Mouse (Mus musculus): ENCODE results near the gene Ptafr. TPM values are rescaled to one million over a fixed set of nuclear protein-coding genes. Genes with fewer than 3 reads are reported as not detected.

The Ptafr gene
- polyA plus RNA-seq, 2 experiments = 0.36 to 1.3 TPM

GRCm38 (mm10) chr4:132617873-132618272 is 54.0 kb downstream of the Ptafr start:
- Histone ChIP-seq H3K36me3 (ENCODE audit: control insufficient read depth, insufficient read depth, low read length) (no peaks in the 10 kb centered on the region), H3K27ac (replicated peaks; ENCODE audit: low read depth, low read length) (no peak overlapping the region), H3K4me1 (ENCODE audit: control insufficient read depth, insufficient read depth, low read length) (no peaks in the 10 kb centered on the region), H3K27me3 (ENCODE audit: control insufficient read depth, insufficient read depth, low read length) (no peaks in the 10 kb centered on the region), H3K4me2 (replicated peaks; ENCODE audit: low read depth, low read length, severe bottlenecking) (no peak overlapping the region), H3K4me3 (replicated peaks; ENCODE audit: low read length) (no peak overlapping the region), H3K9ac (ENCODE audit: low read depth, low read length, severe bottlenecking) (no peak overlapping the region), H3K9me3 (ENCODE audit: control insufficient read depth, low read length) (no peaks in the 10 kb centered on the region)
- no peak for TF ChIP-seq POLR2A (IDR thresholded peaks at IDR 0.05; ENCODE audit: borderline replicate concordance, extremely low read depth, insufficient read depth, insufficient read length)
- WGBS = 91% methylated on average over 6 of the region's 6 CpGs
- no peak for ATAC-seq (ENCODE audit: low FRiP score, low read depth)
- DNase-seq (ENCODE audit: low spot score) = no peak

GRCm38 (mm10) chr4:132618850-132619375 is 55.0 kb downstream of the Ptafr start:
- no peaks in the 10 kb centered on the region for H3K4me1 ChIP-seq (ENCODE audit: control insufficient read depth, insufficient read depth, low read length)
- WGBS = 89% methylated on average over 10 of the region's 10 CpGs
- no peak for DNase-seq (ENCODE audit: low spot score)
- H3K9me3 ChIP-seq (ENCODE audit: control insufficient read depth, low read length) = no peaks in the 10 kb centered on the region
- H3K36me3 ChIP-seq (ENCODE audit: control insufficient read depth, insufficient read depth, low read length) = no peaks in the 10 kb centered on the region
- H3K27ac ChIP-seq (replicated peaks; ENCODE audit: low read depth, low read length) = no peak overlapping the region
- no peaks in the 10 kb centered on the region for H3K27me3 ChIP-seq (ENCODE audit: control insufficient read depth, insufficient read depth, low read length)
- ATAC-seq (ENCODE audit: low FRiP score, low read depth) = no peak
- TF ChIP-seq POLR2A (IDR thresholded peaks at IDR 0.05; ENCODE audit: borderline replicate concordance, extremely low read depth, insufficient read depth, insufficient read length) = no peak
- no peak overlapping the region for H3K4me2 ChIP-seq (replicated peaks; ENCODE audit: low read depth, low read length, severe bottlenecking)
- H3K9ac ChIP-seq (ENCODE audit: low read depth, low read length, severe bottlenecking) = no peak overlapping the region
- no peak overlapping the region for H3K4me3 ChIP-seq (replicated peaks; ENCODE audit: low read length)

- no peaks in the 10 kb centered on the region for H3K9me3 ChIP-seq (ENCODE audit: control insufficient read depth, low read length)
- WGBS = 89% methylated on average over 4 of the region's 4 CpGs
- DNase-seq (ENCODE audit: low spot score) = no peak
Observed at GRCm38 (mm10) chr4:132620134-132620533, 56.3 kb downstream of the Ptafr start.

GRCm38 (mm10) chr4:132621287-132622068 is 57.6 kb downstream of the Ptafr start:
- ATAC-seq (ENCODE audit: low FRiP score, low read depth) = no peak
- Histone ChIP-seq H3K4me1 (ENCODE audit: control insufficient read depth, insufficient read depth, low read length) (no peaks in the 10 kb centered on the region), H3K27ac (replicated peaks; ENCODE audit: low read depth, low read length) (no peak overlapping the region), H3K36me3 (ENCODE audit: control insufficient read depth, insufficient read depth, low read length) (no peaks in the 10 kb centered on the region), H3K4me2 (replicated peaks; ENCODE audit: low read depth, low read length, severe bottlenecking) (no peak overlapping the region), H3K4me3 (replicated peaks; ENCODE audit: low read length) (no peak overlapping the region), H3K9me3 (ENCODE audit: control insufficient read depth, low read length) (no peaks in the 10 kb centered on the region), H3K9ac (ENCODE audit: low read depth, low read length, severe bottlenecking) (no peak overlapping the region), H3K27me3 (ENCODE audit: control insufficient read depth, insufficient read depth, low read length) (no peaks in the 10 kb centered on the region)
- 68% methylated on average over 7 of the region's 7 CpGs for WGBS
- no peak for TF ChIP-seq POLR2A (IDR thresholded peaks at IDR 0.05; ENCODE audit: borderline replicate concordance, extremely low read depth, insufficient read depth, insufficient read length)
- no peak for DNase-seq (ENCODE audit: low spot score)

More at GRCm38 (mm10) chr4:132620134-132620533, 56.3 kb downstream of the Ptafr start:
- H3K4me1 ChIP-seq (ENCODE audit: control insufficient read depth, insufficient read depth, low read length) = no peaks in the 10 kb centered on the region
- no peak for TF ChIP-seq POLR2A (IDR thresholded peaks at IDR 0.05; ENCODE audit: borderline replicate concordance, extremely low read depth, insufficient read depth, insufficient read length)
- ATAC-seq (ENCODE audit: low FRiP score, low read depth) = no peak
- H3K4me3 ChIP-seq (replicated peaks; ENCODE audit: low read length) = no peak overlapping the region
- no peaks in the 10 kb centered on the region for H3K27me3 ChIP-seq (ENCODE audit: control insufficient read depth, insufficient read depth, low read length)
- H3K9ac ChIP-seq (ENCODE audit: low read depth, low read length, severe bottlenecking) = no peak overlapping the region
- H3K36me3 ChIP-seq (ENCODE audit: control insufficient read depth, insufficient read depth, low read length) = no peaks in the 10 kb centered on the region
- no peak overlapping the region for H3K4me2 ChIP-seq (replicated peaks; ENCODE audit: low read depth, low read length, severe bottlenecking)
- no peak overlapping the region for H3K27ac ChIP-seq (replicated peaks; ENCODE audit: low read depth, low read length)

DNA sequence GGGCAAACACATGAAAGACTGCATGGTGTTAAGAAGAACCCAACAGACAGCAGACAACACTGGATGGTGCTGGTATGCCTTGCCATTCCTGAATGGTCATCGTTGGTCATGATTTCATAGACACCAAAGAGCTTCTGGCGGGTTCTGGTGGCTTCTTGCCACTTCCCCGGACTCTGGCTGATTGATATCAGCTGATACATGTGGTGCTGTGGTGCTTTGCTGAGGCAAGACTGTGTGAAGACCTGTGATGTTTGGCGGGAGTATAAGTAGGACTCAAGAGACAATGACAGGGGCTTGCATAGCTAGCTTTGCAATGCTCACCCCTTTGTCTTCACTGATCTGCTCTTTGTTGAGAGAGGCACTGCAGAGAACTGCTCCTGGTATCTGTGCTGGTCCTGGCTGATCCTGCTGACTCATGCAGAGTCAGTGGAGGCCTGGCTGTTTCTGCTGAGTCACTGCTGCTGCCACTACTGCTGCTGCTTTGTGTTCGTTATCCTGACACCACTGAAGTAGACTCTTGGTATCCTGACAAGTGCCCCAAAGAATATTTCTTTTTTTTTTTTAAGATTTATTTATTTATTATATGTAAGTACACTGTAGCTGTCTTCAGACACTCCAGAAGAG is 60.3 kb downstream of the Ptafr start:
- no peak for TF ChIP-seq POLR2A (IDR thresholded peaks at IDR 0.05; ENCODE audit: borderline replicate concordance, extremely low read depth, insufficient read depth, insufficient read length)
- Histone ChIP-seq H3K9ac (ENCODE audit: low read depth, low read length, severe bottlenecking) (no peak overlapping the region), H3K4me2 (replicated peaks; ENCODE audit: low read depth, low read length, severe bottlenecking) (no peak overlapping the region), H3K27me3 (ENCODE audit: control insufficient read depth, insufficient read depth, low read length) (no peaks in the 10 kb centered on the region), H3K9me3 (ENCODE audit: control insufficient read depth, low read length) (no peaks in the 10 kb centered on the region), H3K27ac (replicated peaks; ENCODE audit: low read depth, low read length) (no peak overlapping the region), H3K4me1 (ENCODE audit: control insufficient read depth, insufficient read depth, low read length) (no peaks in the 10 kb centered on the region), H3K4me3 (replicated peaks; ENCODE audit: low read length) (no peak overlapping the region), H3K36me3 (ENCODE audit: control insufficient read depth, insufficient read depth, low read length) (no peaks in the 10 kb centered on the region)
- no peak for DNase-seq (ENCODE audit: low spot score)
- no peak for ATAC-seq (ENCODE audit: low FRiP score, low read depth)
- WGBS = 88% methylated on average over 5 of the region's 5 CpGs
